Mouse (Mus musculus) bone marrow, adult 2 months (tissue): ENCODE measurements around the gene Sspn.

ENCODE experiments used
- CTCF ChIP-seq: fragments of 200-500 bp; IDR thresholded peaks from 2 replicates; pipeline ENCODE4 v1.5.1; 2011; ENCODE audit warnings: low read length, control low read depth; ENCODE audit not compliant: control insufficient read depth, insufficient read depth
- POLR2A ChIP-seq: fragments of 200-500 bp; IDR thresholded peaks from 2 replicates; pipeline ENCODE4 v1.6.1; 2011; ENCODE audit warnings: low read depth, mild to moderate bottlenecking, control low read depth, low read length, borderline replicate concordance; ENCODE audit not compliant: control insufficient read depth

- no peak for TF ChIP-seq POLR2A
- no peak for TF ChIP-seq CTCF
Observed at GRCm38 (mm10) chr6:145998314-145999007, 67.0 kb downstream of the Sspn start.
